Mouse (Mus musculus) small intestine, adult 2 months (tissue): ENCODE measurements at regions not wholly inside any gene's neighbourhood (a gene's known extent, or its start where the extent isn't known, plus 50 kb on each side); places are given as distances from the start of the nearest gene placed in this dataset.

Experiments
- CTCF ChIP-seq: fragments of 200-500 bp; IDR thresholded peaks from 2 replicates; pipeline ENCODE4 v1.5.1; 2012; ENCODE audit warnings: low read depth, mild to moderate bottlenecking, control low read depth, inconsistent platforms, low read length, moderate library complexity, mixed read lengths; ENCODE audit not compliant: insufficient replicate concordance, insufficient read length; ENCODE audit errors: extremely low read depth
- POLR2A ChIP-seq: fragments of 200-500 bp; IDR thresholded peaks from 2 replicates; pipeline ENCODE4 v1.6.1; 2012; ENCODE audit warnings: low read depth, mild to moderate bottlenecking, control low read depth, inconsistent platforms, low read length, moderate library complexity

DNA sequence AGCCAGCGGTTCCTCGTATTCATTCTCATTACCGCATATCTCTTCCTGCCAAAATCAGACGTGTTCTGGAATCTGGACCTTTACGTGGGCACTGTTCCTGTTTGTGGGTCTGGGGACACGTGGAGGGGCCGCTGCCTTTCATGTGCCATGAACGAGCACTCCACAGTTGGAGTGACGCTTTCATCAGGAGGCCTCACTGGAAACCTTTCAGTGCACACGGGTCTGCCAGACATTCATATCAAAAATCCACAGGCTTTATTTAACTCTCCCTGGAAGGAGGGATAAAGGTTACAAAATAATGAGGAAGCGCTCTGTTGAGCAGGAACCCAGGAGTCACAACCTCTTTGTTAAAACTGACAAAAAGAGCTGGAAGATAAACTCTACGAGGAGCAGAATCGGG, 97.6 kb downstream of the Srek1 start:
- no peak for TF ChIP-seq POLR2A
- TF ChIP-seq CTCF = no peak
